Mouse (Mus musculus): ENCODE results near the gene Spdl1. TPM values are rescaled to one million over a fixed set of nuclear protein-coding genes. Genes with fewer than 3 reads are reported as not detected.

Spdl1 gene
- total and polyA plus RNA-seq, 3 experiments = 24.2 to 36.3 TPM; not detected in 1

- TF ChIP-seq RCOR1 (IDR thresholded peaks at IDR 0.05; ENCODE audit: low read depth, low read length) (no peak; the same call in 1 of the 2 replicates), EP300 (IDR thresholded peaks at IDR 0.05; ENCODE audit: low read depth in 1 of 2, low read length in 2 of 2) (peak in 1 of 2 experiments; percentile 80; a peak in 3 of 4 replicates), MYB (IDR thresholded peaks at IDR 0.05; ENCODE audit: low read depth, low read length) (no peak), POLR2A (IDR thresholded peaks at IDR 0.05; ENCODE audit: control insufficient read depth in 1 of 2, insufficient read depth in 1 of 2, low read depth in 1 of 2, low read length in 2 of 2, poor library complexity in 1 of 2) (peak in 1 of 2 experiments; percentile 58; a peak in 3 of 4 replicates), ZNF384 (IDR thresholded peaks at IDR 0.05; ENCODE audit: low read depth, low read length) (no peak), TCF12 (IDR thresholded peaks at IDR 0.05; ENCODE audit: low read depth, low read length) (peak; percentile 73), ZC3H11A (IDR thresholded peaks at IDR 0.05; ENCODE audit: low read depth, low read length) (no peak), MAZ (IDR thresholded peaks at IDR 0.05; ENCODE audit: low read depth, low read length) (no peak), NELFE (IDR thresholded peaks at IDR 0.05; ENCODE audit: low read depth, low read length) (no peak), KAT2A (conservative IDR thresholded peaks at IDR 0.05; ENCODE audit: low read depth, low read length) (peak; percentile 62), NRF1 (IDR thresholded peaks at IDR 0.05; ENCODE audit: insufficient read depth, low read depth, low read length, poor library complexity, severe bottlenecking) (no peak), MYC (IDR thresholded peaks at IDR 0.05; ENCODE audit: low read depth, low read length) (peak; percentile 70; the same call in 1 of the 2 replicates), USF1 (IDR thresholded peaks at IDR 0.05; ENCODE audit: low read depth, low read length) (peak; percentile 83)
Observed at GRCm38 (mm10) chr11:34782516-34783430, 50.7 kb downstream of the Spdl1 start (continued).

- Histone ChIP-seq H3K9ac (ENCODE audit: control insufficient read depth, low read depth, low read length, poor library complexity, severe bottlenecking) (no peak overlapping the region), H3K9me3 (replicated peaks; ENCODE audit: insufficient read depth, low read length) (no peaks in the 10 kb centered on the region)
Observed at GRCm38 (mm10) chr11:34780786-34781185, 52.7 kb downstream of the Spdl1 start.

GRCm38 (mm10) chr11:34779966-34780365 lies 53.5 kb downstream of the Spdl1 start:
- peaks cover 13 to 36% of the 10 kb centered on the region in 2 experiments for H3K36me3 ChIP-seq (ENCODE audit: control insufficient read depth in 1 of 2, insufficient read depth in 2 of 2, low read length in 2 of 2)
- no peaks in the 10 kb centered on the region for H3K27me3 ChIP-seq (ENCODE audit: control insufficient read depth in 1 of 2, insufficient read depth in 2 of 2, low read length in 2 of 2)
- no peaks in the 10 kb centered on the region for H3K9me3 ChIP-seq (replicated peaks; ENCODE audit: insufficient read depth, low read length)
- DNase-seq (ENCODE audit: low read depth, low spot score) = no peak
- no peak overlapping the region for H3K27ac ChIP-seq (ENCODE audit: control insufficient read depth, low read depth, low read length)
- H3K4me1 ChIP-seq (ENCODE audit: control insufficient read depth in 1 of 2, insufficient read depth in 2 of 2, low read length in 2 of 2) = peaks cover 14 to 27% of the 10 kb centered on the region in 2 experiments
- H3K4me3 ChIP-seq (ENCODE audit: control insufficient read depth in 1 of 2, insufficient read depth in 1 of 2, low read depth in 2 of 2, low read length in 2 of 2) = no peak overlapping the region
- peaks cover 78% of the 10 kb centered on the region for H3K79me2 ChIP-seq (ENCODE audit: control insufficient read depth, insufficient read depth, low read length, poor library complexity)
- no peak overlapping the region for H3K9ac ChIP-seq (ENCODE audit: control insufficient read depth, low read depth, low read length, poor library complexity, severe bottlenecking)
- TF ChIP-seq RAD21 (IDR thresholded peaks at IDR 0.05; ENCODE audit: low read depth, low read length) (no peak), POLR2AphosphoS5 (IDR thresholded peaks at IDR 0.05; ENCODE audit: borderline replicate concordance, low read depth, low read length) (no peak), HCFC1 (IDR thresholded peaks at IDR 0.05; ENCODE audit: low read depth, low read length) (no peak), MEF2A (IDR thresholded peaks at IDR 0.05; ENCODE audit: extremely low read depth, insufficient replicate concordance, low read depth, low read length, poor library complexity, severe bottlenecking) (no peak), GATA1 (IDR thresholded peaks at IDR 0.05; ENCODE audit: low read depth, low read length) (no peak), MXI1 (IDR thresholded peaks at IDR 0.05; ENCODE audit: low read depth, low read length) (no peak), POLR2A (IDR thresholded peaks at IDR 0.05; ENCODE audit: control insufficient read depth in 1 of 2, insufficient read depth in 1 of 2, low read depth in 1 of 2, low read length in 2 of 2, poor library complexity in 1 of 2) (no peak), MAX (IDR thresholded peaks at IDR 0.05; ENCODE audit: low read length) (no peak), CHD2 (IDR thresholded peaks at IDR 0.05; ENCODE audit: low read length) (no peak), ZMIZ1 (IDR thresholded peaks at IDR 0.05; ENCODE audit: low read depth, low read length) (no peak), GABPA (IDR thresholded peaks at IDR 0.05; ENCODE audit: low read depth, low read length) (no peak), MYC (IDR thresholded peaks at IDR 0.05; ENCODE audit: low read depth, low read length) (no peak), ZKSCAN1 (IDR thresholded peaks at IDR 0.05; ENCODE audit: low read depth, low read length) (no peak), USF1 (IDR thresholded peaks at IDR 0.05; ENCODE audit: low read depth, low read length) (no peak), ZC3H11A (IDR thresholded peaks at IDR 0.05; ENCODE audit: low read depth, low read length) (no peak), ZNF384 (IDR thresholded peaks at IDR 0.05; ENCODE audit: low read depth, low read length) (no peak), MYB (IDR thresholded peaks at IDR 0.05; ENCODE audit: low read depth, low read length) (no peak)

More at GRCm38 (mm10) chr11:34780786-34781185, 52.7 kb downstream of the Spdl1 start:
- no peak for DNase-seq (ENCODE audit: low read depth, low spot score)
- H3K4me3 ChIP-seq (ENCODE audit: control insufficient read depth in 1 of 2, insufficient read depth in 1 of 2, low read depth in 2 of 2, low read length in 2 of 2) = no peak overlapping the region
- no peak overlapping the region for H3K27ac ChIP-seq (ENCODE audit: control insufficient read depth, low read depth, low read length)
- no peaks in the 10 kb centered on the region for H3K27me3 ChIP-seq (ENCODE audit: control insufficient read depth in 1 of 2, insufficient read depth in 2 of 2, low read length in 2 of 2)
- H3K36me3 ChIP-seq (ENCODE audit: control insufficient read depth in 1 of 2, insufficient read depth in 2 of 2, low read length in 2 of 2) = peaks cover 11 to 38% of the 10 kb centered on the region in 2 experiments
- peaks cover 71% of the 10 kb centered on the region for H3K79me2 ChIP-seq (ENCODE audit: control insufficient read depth, insufficient read depth, low read length, poor library complexity)
- peak; percentile 64; the same call in 1 of the 2 replicates for TF ChIP-seq SIN3A (IDR thresholded peaks at IDR 0.05; ENCODE audit: low read length)
- no peak for TF ChIP-seq E2F4 (IDR thresholded peaks at IDR 0.05; ENCODE audit: borderline replicate concordance, low read depth, low read length)
- no peak for TF ChIP-seq CHD1 (IDR thresholded peaks at IDR 0.05; ENCODE audit: low read depth, low read length)
- no peak for TF ChIP-seq GABPA (IDR thresholded peaks at IDR 0.05; ENCODE audit: low read depth, low read length)
- peak; percentile 85 for TF ChIP-seq USF1 (IDR thresholded peaks at IDR 0.05; ENCODE audit: low read depth, low read length)
- peak; percentile 80 for TF ChIP-seq HCFC1 (IDR thresholded peaks at IDR 0.05; ENCODE audit: low read depth, low read length)
- H3K4me1 ChIP-seq (ENCODE audit: control insufficient read depth in 1 of 2, insufficient read depth in 2 of 2, low read length in 2 of 2) = peaks cover 14 to 30% of the 10 kb centered on the region in 2 experiments

Measured in MEL (cell line).